Mouse (Mus musculus) midbrain, embryonic 14.5 days (tissue): ENCODE results near the gene Bcl2l1. TPM values are rescaled to one million over a fixed set of nuclear protein-coding genes. Genes with fewer than 3 reads are reported as not detected.

Source experiments
- ATAC-seq: fragments of 200-750 bp; cut with Nextera tagmentation; 2 replicates; pipeline ENCODE4 v1.8.0; 2017; ENCODE audit warnings: moderate number of reproducible peaks, moderate library complexity; ENCODE audit not compliant: low FRiP score, low TSS enrichment
- DNase-seq: peaks from one replicate; pipeline ENCODE4 v3.0.0-alpha.2; 2015
- H3K27ac ChIP-seq: fragments of 300-500 bp; sonication (generic); replicated peaks from 2 replicates; pipeline ENCODE4 v1.5.1; 2014; ENCODE audit warnings: mild to moderate bottlenecking, low read depth, low read length, moderate library complexity
- H3K27me3 ChIP-seq: fragments of 300-500 bp; sonication (generic); 2 replicates; pipeline ENCODE4 v1.6.1; 2014; ENCODE audit warnings: low read length, control low read depth, mixed read lengths; ENCODE audit not compliant: control insufficient read depth, insufficient read depth
- H3K36me3 ChIP-seq: fragments of 300-500 bp; sonication (generic); 2 replicates; pipeline ENCODE4 v1.6.1; 2014; ENCODE audit warnings: low read length, control low read depth; ENCODE audit not compliant: control insufficient read depth, insufficient read depth
- H3K4me1 ChIP-seq: fragments of 300-500 bp; sonication (generic); 2 replicates; pipeline ENCODE4 v1.6.1; 2014; ENCODE audit warnings: mild to moderate bottlenecking, antibody characterized with exemption, low read length, control low read depth; ENCODE audit not compliant: control insufficient read depth, insufficient read depth
- H3K4me2 ChIP-seq: fragments of 300-500 bp; sonication (generic); 2 replicates; pipeline ENCODE4 v1.6.1; 2014; ENCODE audit warnings: mild to moderate bottlenecking, low read length, moderate library complexity
- H3K4me3 ChIP-seq: fragments of 300-500 bp; sonication (generic); replicated peaks from 2 replicates; pipeline ENCODE4 v1.5.1; 2014; ENCODE audit warnings: low read depth, low read length
- H3K9ac ChIP-seq: fragments of 300-500 bp; sonication (generic); replicated peaks from 2 replicates; pipeline ENCODE4 v1.6.1; 2014; ENCODE audit warnings: mild to moderate bottlenecking, low read length, moderate library complexity
- H3K9me3 ChIP-seq: fragments of 300-500 bp; sonication (generic); 2 replicates; pipeline ENCODE4 v1.6.1; 2016; ENCODE audit warnings: low read length, control low read depth, mixed read lengths; ENCODE audit not compliant: control insufficient read depth
- WGBS: fragments of 180-500 bp; shearing (Covaris S2); extraction: QIAGEN DNeasy Blood & Tissue Kit; methylation state at CpG from one replicate; pipeline ENCODE4 v1.1.7; 2014; 5-methylcytosine and 5-hydroxymethylcytosine counted together
- polyA plus RNA-seq: library from polyadenylated mRNA; unstranded; fragments of >200 nt; fragmentation: Nextera tagmentation; extraction: Ambion mirVana; gene quantifications from 2 replicates; pipeline ENCODE4 v1.2.1, GENCODE M21; 2014

Gene Bcl2l1
- polyA plus RNA-seq, 1 experiment from 2014 or later = 208 TPM

DNA sequence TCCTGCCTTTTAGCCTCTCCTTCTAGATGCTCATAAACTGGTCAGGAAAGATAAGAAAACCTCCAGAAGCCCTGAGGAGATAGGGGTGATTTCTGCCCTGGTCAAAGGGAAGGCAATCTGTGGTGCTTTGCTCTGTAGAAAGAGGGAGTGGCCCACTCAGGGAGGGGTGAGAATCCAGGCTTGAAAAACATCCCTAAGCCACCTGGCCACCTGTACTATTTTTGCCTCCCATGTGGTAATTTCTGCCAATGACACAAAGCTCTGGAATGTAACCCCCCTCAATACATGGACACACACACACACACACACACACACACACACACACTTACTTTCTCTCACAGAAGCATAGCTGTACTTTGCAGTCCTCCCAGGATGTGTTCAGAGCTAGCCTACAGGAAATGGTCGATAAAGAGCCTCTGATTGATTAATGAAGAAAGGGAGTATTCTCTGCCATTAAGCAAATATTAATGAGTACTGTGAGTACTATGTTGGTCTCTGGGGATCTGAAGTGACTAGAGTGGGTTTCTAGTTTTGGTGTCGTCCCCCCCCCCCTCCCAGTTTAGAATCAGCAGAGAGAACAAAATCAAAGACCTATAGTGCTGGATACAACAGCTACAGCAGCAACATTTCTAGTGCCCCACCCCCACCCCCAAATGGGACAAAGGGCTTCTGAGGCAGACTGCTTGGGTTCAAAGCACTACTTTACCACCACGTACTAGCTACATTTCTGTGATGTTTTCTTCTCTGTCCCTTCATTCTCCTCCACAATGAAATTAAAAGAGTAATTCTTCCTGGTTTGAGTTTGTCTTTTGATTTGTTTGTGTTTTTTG is 20.0 kb downstream of the Bcl2l1 start:
- no peak overlapping the region for H3K27ac ChIP-seq
- DNase-seq (no peak), ATAC-seq (no peak)
- 0 out of 2 replicates have a peak, but pooled peaks cover 2% of the 10 kb centered on the region for H3K36me3 ChIP-seq
- 0 out of 2 replicates have a peak, but pooled peaks cover 3% of the 10 kb centered on the region for H3K4me1 ChIP-seq
- H3K4me2 ChIP-seq = no peak overlapping the region
- H3K4me3 ChIP-seq = no peak overlapping the region
- H3K27me3 ChIP-seq = no peaks in the 10 kb centered on the region
- no peak overlapping the region for H3K9ac ChIP-seq
- WGBS = 44% methylated on average over 3 of the region's 3 CpGs
- no peaks in the 10 kb centered on the region for H3K9me3 ChIP-seq

DNA sequence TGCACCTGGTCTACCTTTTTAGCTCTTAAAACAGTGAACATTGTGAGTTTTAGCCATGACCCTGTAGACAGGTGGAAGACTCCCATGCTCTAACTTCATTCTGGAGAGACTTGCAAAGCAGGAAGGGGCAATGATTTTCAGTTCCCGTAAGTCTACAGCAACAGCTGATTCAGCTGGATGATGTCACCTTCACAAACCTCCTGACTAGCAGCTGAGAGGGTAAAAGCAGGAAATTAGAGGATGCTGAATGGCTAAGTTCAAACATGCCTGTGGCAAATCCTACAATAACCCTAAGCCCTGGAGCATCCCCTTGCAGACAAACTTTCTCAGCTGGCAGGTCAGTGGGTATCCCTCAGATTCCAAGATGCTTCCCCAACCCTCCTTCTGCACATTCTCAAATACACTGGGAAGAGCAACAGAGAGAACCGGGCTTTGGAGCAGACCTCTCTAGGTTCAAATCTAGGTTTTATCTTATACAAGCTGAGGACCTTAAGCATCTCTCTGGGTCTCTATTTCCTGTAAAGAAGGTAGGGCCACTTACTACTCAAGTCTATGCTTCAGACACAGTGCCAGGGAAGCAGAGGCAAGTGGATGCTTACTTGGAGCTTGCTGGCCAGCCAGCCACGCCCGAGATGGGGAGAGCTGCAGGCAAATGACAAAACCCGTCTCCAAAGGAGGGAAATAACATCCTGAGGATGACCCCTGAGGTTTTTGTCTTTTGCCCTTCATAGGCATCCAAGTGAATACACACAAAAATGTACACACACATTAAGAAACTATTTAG is 21.2 kb downstream of the Bcl2l1 start:
- Histone ChIP-seq H3K27ac (no peak overlapping the region), H3K4me1 (no peaks in the 10 kb centered on the region), H3K36me3 (no peaks in the 10 kb centered on the region), H3K9me3 (no peaks in the 10 kb centered on the region), H3K27me3 (no peaks in the 10 kb centered on the region), H3K4me3 (no peak overlapping the region), H3K4me2 (no peak overlapping the region), H3K9ac (no peak overlapping the region)
- DNase-seq = no peak
- ATAC-seq = no peak
- WGBS = 91% methylated on average over 5 of the region's 5 CpGs

DNA sequence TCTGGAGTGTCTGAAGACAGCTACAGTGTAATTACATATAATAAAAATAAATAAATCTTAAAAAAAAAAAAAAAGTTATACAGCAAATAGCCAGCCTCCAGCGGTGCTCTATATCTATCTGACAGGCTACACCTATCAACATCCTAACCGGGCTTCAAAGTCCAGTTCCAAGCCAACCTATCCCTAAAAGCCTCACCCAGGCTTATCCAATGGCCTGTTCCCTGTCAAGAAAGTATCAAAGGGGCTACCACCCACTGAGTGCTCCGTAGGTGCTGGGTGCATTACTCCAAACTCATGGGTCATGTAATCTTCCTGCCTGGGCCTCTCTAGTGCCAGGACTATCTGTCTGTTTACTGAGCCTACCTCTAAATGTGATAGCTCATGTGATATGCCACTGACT is 23.4 kb downstream of the Bcl2l1 start:
- 90% methylated on average over 3 of the region's 3 CpGs for WGBS
- Histone ChIP-seq H3K4me3 (no peak overlapping the region), H3K4me2 (no peak overlapping the region), H3K9me3 (no peaks in the 10 kb centered on the region), H3K27ac (no peak overlapping the region), H3K4me1 (peaks cover 12% of the 10 kb centered on the region), H3K36me3 (no peaks in the 10 kb centered on the region), H3K9ac (no peak overlapping the region), H3K27me3 (no peaks in the 10 kb centered on the region)
- ATAC-seq = no peak
- DNase-seq = no peak

DNA sequence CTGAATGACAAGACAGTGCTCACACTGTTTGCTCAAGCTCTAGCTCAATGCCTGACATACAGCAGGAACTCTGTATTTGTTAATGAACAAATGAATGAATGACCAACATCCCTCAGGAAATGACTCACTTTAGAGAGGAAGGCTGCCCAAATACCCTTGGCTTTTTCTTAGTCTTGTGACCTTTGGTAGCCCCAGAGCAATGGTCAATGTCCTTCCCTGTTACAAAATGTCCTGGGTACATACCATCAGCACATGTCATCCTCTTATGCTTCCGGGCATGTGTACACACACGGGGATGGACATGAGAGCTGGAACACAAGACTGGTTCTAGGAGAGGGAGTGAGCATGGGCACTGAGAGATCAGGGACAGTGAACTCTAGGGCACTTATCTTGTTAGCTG is 25.5 kb downstream of the Bcl2l1 start:
- Histone ChIP-seq H3K27me3 (no peaks in the 10 kb centered on the region), H3K9me3 (no peaks in the 10 kb centered on the region), H3K4me2 (no peak overlapping the region), H3K36me3 (no peaks in the 10 kb centered on the region), H3K4me1 (peaks cover 12% of the 10 kb centered on the region), H3K9ac (no peak overlapping the region), H3K27ac (no peak overlapping the region), H3K4me3 (no peak overlapping the region)
- no peak for DNase-seq
- WGBS = 84% methylated on average over 2 of the region's 2 CpGs
- ATAC-seq = no peak

DNA sequence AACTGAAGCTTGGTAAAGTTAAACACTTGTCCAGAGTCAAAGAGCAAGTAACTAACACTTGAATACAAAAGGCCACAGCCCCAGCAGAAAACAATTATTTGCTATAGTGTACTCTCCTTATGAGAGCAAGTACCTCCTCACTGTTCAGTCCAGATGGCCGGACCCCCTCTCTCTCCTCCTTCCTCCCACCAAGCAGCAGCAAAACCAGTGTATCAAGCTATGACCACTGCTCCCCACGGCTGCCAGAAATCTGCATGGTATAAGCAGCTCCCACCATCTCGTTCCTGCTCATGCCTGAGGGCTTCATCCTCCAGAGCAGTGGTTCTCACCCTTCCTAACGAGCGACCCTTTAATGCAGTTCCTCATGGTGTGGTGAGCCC is 26.4 kb downstream of the Bcl2l1 start:
- Histone ChIP-seq H3K4me1 (peaks cover 12% of the 10 kb centered on the region), H3K4me3 (no peak overlapping the region), H3K4me2 (no peak overlapping the region), H3K36me3 (no peaks in the 10 kb centered on the region), H3K27me3 (no peaks in the 10 kb centered on the region), H3K27ac (peak overlapping the region; percentile 41; the same call in 1 of the 2 replicates), H3K9ac (no peak overlapping the region), H3K9me3 (no peaks in the 10 kb centered on the region)
- WGBS = 36% methylated on average over 5 of the region's 5 CpGs
- no peak for DNase-seq
- ATAC-seq = no peak

DNA sequence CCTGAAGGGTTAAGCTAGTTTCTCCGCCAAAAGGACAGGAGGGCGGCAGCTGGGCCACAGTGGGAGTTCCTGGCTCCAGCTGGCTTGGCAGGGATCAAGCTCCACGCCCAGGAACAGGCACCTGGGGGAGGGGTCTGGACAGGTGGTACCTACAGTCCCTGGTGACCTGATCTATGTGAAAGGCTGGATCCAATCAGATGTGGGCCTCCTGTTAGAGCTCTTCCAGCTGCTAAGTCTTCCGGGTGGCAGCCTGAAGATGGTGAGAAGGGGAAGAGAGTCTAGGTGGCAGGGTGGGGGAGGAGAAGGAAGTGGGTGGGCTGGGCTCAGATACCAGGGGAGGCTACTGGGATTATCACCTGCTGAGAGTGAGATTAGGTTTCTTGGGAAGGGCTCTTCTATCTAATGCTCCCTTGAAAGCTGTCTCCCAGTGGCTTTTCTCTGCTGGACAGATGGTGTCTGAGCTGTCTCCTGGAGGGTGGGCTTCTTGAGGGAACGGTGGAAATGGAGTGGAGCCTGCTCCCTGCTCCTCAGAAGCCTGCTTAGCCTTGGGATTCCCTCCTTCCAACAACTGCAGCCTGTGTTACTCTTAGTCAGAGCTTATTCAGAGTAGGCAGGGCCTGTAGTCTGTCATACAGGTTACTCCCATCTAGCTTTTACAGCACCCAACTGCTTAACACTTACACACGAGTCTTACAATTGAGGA is 27.0 kb downstream of the Bcl2l1 start:
- 8% methylated on average over 6 of the region's 6 CpGs for WGBS
- Histone ChIP-seq H3K27me3 (no peaks in the 10 kb centered on the region), H3K4me1 (peaks cover 12% of the 10 kb centered on the region), H3K4me3 (no peak overlapping the region), H3K36me3 (no peaks in the 10 kb centered on the region), H3K27ac (no peak overlapping the region; the same call in 1 of the 2 replicates), H3K9me3 (no peaks in the 10 kb centered on the region), H3K4me2 (no peak overlapping the region), H3K9ac (0 out of 2 replicates have a peak overlapping the region, but pooled peaks have one; percentile 16)
- ATAC-seq (no peak; the same call in 1 of the 2 replicates), DNase-seq (peak; percentile 35)

DNA sequence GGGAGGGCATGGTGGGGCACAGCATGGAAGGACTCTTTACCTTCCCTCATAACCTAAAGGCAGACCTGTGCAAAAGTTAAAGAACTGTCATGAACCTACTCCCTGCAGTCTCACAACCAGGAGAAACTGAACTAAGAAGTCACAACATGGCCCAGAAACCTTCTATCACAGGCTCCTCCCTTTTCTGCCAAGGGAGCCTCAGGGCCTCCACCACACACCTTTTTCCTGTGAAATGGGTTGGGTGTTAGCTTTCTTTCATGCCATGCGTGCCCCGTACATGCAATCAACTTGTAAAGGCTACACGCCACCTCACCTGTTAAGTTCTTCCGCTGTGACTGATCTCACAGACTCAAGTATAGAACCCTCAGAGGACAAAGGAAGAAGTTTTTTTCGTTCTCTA is 28.4 kb downstream of the Bcl2l1 start:
- Histone ChIP-seq H3K4me1 (peaks cover 12% of the 10 kb centered on the region), H3K9me3 (no peaks in the 10 kb centered on the region), H3K4me2 (no peak overlapping the region), H3K4me3 (no peak overlapping the region), H3K27me3 (no peaks in the 10 kb centered on the region), H3K27ac (no peak overlapping the region), H3K36me3 (no peaks in the 10 kb centered on the region), H3K9ac (no peak overlapping the region)
- DNase-seq (no peak), ATAC-seq (no peak)
- 83% methylated on average over 5 of the region's 5 CpGs for WGBS

DNA sequence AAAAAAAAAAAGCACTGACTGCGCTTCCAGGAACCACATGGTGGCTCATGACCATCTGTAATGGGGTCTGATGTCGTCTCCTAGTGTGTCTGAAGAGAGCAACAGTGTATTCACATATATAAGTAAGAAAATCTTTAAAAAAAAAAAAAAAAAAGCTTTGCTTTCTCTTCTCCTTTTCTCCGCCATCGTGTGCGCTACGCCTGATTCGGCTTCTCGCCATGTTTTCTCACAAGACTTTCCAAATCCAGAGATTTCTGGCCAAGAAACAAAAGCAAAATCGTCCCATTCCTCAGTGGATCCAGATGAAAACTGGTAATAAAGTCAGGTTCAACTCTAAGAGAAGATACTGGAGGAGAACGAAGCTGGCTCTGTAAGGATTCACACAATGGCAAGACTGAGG is 29.2 kb downstream of the Bcl2l1 start:
- DNase-seq (no peak), ATAC-seq (no peak)
- WGBS = 95% methylated on average over 10 of the region's 10 CpGs
- Histone ChIP-seq H3K4me3 (no peak overlapping the region), H3K27me3 (no peaks in the 10 kb centered on the region), H3K27ac (no peak overlapping the region), H3K36me3 (no peaks in the 10 kb centered on the region), H3K9me3 (no peaks in the 10 kb centered on the region), H3K4me2 (no peak overlapping the region), H3K4me1 (peaks cover 12% of the 10 kb centered on the region), H3K9ac (no peak overlapping the region)
